Mouse (Mus musculus): ENCODE results near the gene Plekha5.
"Not testable (repeated sequence)": the region's sequence is repeated elsewhere in the genome, so short reads cannot be mapped to it uniquely, and the experiment has no call there.

The Plekha5 gene

DNA sequence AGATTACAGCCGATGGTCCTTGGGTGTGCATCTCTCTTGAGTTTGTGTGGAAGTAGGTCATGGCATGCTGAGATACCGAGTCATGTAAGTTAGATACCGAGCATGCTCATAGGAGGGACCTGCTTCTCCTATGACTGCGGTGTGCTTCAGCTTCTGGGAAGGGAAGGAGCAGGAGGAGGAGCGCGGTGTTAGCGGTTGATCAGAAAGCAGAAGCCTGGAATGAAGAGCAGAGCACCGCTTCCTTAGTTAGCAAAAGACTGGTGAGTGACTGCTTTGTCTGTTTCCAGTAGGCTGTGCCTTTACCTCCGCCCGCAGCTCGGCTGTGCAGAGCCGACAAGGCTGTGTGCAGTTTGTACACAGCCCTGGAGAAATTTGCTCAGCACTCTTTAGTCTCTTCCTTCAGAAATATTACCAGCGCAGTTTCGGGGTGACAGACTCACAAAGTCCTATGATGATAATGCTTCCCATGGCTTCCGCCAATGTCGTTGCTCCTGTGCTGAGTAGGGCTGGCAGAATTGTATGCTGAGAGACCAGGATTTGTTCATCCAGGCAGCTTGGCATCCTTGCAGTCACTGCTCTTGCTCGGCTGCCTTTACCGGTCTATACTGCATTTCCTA, 67.2 kb downstream of the Plekha5 start:
- no peak for DNase-seq (ENCODE audit: low spot score)

GRCm38 (mm10) chr6:140492043-140492442, 68.2 kb downstream of the Plekha5 start:
- DNase-seq (ENCODE audit: low spot score): no peak

DNA sequence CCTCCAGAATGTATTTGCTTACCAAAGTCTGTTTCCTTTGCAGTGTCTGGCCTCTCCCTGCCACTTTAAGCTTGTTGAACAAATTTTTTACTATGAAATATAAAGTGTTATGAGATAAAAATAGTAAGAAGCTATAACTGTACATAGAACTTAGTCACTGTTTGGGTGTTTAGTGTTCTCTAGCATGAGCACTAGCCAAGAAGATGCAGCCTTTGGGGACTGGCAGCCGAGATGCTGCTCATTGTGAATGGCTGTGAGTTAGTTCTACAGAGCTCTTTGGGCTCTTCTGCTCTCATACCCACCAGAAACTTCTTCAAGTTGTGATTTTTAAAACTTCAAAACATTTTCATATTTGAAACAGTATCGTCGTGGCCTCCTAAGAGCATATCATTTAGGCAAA, 74.2 kb downstream of the Plekha5 start:
- no peak for DNase-seq (ENCODE audit: low spot score)

GRCm38 (mm10) chr6:140498958-140499357, 75.1 kb downstream of the Plekha5 start:
- DNase-seq (ENCODE audit: low spot score): no peak

DNA sequence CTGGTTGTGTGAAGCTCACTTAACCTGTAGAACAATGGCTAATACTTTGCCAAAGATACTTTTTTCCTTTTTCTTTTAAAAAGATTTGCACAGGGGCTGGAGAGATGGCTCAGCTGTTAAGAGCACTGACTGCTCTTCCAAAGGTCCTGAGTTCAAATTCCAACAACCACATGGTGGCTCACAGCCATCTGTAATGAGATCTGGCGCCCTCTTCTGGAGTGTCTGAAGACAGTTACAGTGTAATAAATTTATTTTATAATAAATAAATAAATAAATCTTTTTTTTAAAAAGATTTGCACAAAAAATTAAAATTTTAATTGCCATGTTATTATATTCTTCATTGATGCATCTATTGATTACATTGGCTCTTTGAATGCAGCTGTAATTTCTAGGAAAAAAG, 77.0 kb downstream of the Plekha5 start:
- not testable (repeated sequence) for DNase-seq (ENCODE audit: low spot score)

DNA sequence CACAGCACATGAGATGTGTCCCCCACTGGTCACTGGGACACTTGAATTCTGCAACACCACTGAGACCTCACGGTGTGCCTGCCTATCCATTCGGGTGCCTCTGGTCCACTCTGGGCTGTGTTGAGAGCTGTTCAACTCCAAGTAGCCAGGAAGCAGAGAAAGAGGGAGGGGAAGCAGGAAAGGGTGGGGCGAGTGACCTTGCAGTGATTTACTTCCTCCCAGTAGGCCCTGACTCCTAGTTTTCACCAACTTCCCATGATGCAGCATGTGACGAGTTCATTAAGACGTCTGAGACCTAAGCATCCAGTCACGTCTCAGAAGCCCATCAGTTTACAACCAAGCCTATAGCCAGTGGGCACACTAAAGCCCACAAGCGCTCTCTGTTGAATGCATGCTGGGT, 78.0 kb downstream of the Plekha5 start:
- DNase-seq (ENCODE audit: low spot score): no peak

DNA sequence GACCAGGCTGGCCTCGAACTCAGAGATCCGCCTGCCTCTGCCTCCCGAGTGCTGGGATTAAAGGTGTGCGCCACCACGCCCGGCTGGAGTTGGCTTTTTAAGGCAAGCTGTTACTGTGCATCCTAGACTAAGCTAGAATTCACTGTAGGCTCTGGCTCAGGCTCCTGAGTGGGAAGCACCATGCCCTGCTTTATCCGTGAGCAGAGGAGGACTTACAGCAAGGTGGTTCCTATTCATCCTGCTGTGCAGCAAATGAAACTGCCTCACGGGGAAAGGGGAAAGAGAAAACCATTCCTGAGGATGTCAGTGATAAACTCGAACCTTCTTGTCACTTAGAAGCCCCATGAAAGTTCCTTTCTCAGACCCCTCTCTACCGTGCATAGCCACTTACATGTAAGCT, 80.9 kb downstream of the Plekha5 start:
- no peak for DNase-seq (ENCODE audit: low spot score)

DNA sequence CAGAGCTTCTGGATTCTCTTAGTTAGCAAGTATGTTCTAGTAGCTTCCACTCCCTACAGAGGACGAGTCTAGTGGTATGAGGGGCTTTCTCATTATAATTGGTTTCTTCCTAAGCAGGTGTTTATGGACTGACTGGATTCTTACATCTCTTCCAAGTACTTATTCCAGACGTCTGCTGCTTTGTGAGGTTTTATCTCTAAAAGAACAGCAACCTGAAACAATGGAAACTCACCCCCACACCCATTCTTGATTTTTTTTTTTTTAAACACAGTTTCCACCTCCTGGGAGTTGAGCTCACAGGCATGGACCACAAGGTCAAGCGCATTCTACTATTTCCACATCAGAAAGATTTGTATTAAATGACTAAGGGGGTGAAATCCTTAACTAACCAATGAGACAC, 83.8 kb downstream of the Plekha5 start:
- no peak for DNase-seq (ENCODE audit: low spot score)

DNA sequence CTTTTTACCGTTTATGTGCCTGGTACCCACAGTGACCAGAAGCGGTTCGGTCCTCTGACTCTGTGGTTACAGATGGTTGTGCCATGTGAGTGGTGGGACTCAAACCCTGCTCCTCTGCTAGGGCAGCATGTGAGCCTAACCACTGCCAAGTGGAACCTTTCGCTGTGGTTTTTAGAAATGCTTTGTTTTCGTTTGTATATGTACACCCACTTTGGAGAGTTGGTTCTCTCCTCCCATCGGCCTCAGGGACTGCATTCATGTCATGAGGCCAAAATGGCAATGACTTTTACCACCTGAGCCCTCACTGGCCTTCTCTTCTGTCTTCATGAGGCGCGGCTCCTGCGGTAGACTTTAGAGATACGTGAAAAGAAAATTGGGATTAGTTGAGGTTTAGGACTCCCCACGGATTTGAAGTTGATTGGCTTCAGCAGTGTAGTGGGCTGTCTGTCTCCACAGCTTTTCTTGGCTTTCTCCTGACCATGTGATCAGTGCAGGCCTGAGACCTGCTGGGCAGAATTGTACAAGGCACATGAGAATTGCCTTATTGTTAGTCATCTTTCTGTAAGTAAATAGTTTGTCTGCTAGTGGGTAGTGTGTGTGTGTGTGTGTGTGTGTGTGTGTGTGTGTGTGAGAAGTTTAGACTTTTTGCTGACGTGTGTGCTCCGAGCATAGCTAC, 84.8 kb downstream of the Plekha5 start:
- no peak for DNase-seq (ENCODE audit: low spot score)

DNA sequence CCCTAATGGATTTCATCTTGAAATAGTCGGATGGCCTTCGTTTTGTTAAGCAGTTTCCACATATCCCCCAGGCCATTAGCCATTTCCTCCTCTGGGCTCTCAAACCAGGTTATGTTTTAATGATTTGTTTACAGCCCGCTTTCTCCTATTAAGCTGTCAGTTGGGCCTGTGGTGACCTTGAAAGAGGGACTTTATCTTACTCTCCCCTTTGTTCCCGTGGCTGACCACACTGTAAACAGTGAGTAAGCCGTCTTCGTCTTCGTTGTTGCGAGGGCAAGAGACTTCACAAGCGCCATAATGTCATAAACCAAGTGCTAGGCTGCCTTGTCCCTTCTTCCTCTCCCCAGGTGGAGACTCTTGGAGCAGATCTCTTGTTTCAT, 85.3 kb downstream of the Plekha5 start:
- no peak for DNase-seq (ENCODE audit: low spot score)

- no peak for DNase-seq (ENCODE audit: low spot score)
These were observed 88.2 kb downstream of the Plekha5 start for GRCm38 (mm10) chr6:140512016-140512415.

- no peak for DNase-seq (ENCODE audit: low spot score)
These were observed 88.6 kb downstream of the Plekha5 start for GRCm38 (mm10) chr6:140512427-140512826.

DNA sequence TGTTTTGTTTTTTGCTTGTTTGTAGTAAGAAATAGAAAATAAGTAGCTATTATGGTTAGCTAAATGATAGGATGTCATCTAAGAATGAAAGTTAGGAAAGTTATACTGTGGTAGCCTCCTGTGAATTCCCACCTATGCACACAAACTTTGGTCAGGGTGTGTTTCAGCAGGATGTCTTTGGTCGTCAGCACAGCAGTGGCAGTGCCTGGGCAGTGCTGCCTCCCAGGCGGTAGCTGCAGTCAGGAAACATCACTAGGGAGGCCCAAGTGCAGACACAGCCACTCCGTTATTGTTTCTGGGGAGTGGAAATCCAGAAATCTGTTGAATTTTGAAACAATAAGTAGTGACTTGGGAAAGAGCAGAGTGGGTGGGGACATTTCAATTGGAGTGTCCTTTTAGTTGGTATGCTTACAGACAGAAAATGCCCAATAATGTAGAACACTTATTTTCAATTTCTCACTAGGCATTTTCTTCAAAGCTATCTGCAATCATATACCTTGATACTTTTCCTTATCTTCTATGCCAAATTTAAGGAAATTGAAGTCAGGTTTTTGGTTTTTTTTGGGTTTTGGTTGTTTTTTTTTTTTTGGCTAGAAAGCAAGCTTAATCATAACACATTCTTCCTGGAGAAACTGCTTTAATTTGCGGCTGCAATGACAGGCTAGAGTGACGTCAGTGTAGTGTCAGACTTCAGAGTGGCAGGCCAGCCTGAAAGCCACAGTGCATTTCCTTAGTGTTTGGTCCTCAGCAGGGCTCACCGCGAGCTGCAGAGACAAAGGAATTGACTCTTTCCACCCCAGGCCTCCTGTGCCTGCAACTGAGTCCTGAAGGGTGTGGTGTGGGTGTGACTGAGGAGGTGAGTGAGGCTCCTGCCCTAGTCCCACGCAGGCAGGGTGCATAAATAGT, 90.6 kb downstream of the Plekha5 start:
- no peak for DNase-seq (ENCODE audit: low spot score)

GRCm38 (mm10) chr6:140515550-140515949, 91.7 kb downstream of the Plekha5 start:
- no peak for DNase-seq (ENCODE audit: low spot score)

DNA sequence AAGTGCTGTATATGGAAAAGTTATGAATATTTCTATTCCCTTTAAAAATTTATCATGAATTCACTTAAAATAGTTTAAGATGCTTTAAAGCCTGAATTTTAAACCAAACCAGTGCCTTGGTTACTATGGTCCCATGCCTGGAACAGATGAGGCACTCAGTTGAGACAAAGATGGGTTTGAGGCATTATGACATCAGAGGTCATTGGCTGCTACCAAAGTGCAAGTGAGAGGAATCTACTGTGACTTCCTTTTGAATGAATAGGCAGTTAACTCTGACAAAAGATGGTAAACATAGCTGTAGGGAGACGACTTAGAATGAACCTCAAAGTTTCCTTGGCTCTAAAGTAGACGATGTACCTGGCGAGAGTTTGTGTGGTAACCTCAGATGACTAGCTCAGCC, 92.3 kb downstream of the Plekha5 start:
- DNase-seq (ENCODE audit: low spot score): no peak

GRCm38 (mm10) chr6:140517188-140517587, 93.3 kb downstream of the Plekha5 start:
- DNase-seq (ENCODE audit: low spot score): no peak

GRCm38 (mm10) chr6:140519019-140519418, 95.2 kb downstream of the Plekha5 start:
- no peak for DNase-seq (ENCODE audit: low spot score)

DNA sequence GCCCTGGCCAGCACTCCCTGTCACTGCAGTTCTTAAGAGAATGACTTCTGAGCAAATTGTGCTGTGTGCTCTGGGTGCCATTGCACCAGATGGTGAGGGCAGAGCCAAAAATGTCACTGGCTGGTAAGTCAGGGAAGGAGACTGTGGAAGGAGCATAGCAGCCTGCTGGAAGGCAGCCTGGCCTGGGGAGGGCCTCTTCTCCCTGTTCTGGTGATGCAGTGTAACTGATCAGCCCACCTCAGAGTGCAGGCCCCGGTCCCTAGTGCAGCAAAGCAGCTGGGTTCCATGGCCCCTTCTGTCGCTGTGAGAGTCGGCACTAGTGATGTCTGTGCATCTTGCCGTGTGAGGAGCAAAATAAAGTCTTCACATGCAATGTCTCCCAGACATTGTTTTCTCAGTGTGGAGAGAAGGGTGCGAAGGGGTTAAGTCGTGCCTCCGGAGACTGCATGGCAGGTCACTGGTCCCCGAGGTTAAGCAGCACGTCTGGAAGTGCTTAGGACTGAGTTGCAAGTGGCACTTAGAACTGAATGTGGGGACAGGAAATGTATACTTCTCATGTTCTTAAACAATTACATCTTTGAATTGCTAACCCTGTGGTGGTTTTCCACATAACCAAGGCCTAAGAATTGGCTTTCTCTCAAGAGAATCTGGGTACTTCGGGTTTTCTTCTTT, 95.8 kb downstream of the Plekha5 start:
- no peak for DNase-seq (ENCODE audit: low spot score)

- no peak for DNase-seq (ENCODE audit: low spot score)
These were observed 97.1 kb downstream of the Plekha5 start for GRCm38 (mm10) chr6:140520961-140521360.

- no peak for DNase-seq (ENCODE audit: low spot score)
These were observed 98.0 kb downstream of the Plekha5 start for GRCm38 (mm10) chr6:140521832-140522231.

GRCm38 (mm10) chr6:140523600-140523999, 99.7 kb downstream of the Plekha5 start:
- DNase-seq (ENCODE audit: low spot score): no peak

DNA sequence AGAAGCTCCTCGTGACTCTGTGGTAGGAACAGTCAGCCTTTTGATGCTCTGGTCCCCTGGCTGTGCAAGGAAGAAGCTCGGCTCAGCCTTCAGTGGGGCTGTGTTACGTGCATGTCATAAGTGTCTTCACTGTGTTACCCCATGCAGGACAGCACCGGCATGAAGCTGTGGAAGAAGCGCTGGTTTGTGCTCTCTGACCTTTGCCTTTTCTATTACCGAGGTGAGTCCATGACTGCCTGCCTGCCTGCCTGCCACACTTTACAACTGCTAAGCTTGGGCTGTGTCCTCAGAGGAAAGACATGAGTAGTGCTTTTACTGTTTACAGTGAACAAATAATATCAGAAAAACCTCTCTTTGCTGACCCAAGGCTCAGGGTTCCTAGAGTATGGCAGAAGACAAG, 104.6 kb downstream of the Plekha5 start:
- DNase-seq (ENCODE audit: low spot score): no peak
